Mouse (Mus musculus) spleen, postnatal 10 days (tissue): ENCODE data around the gene Phyh.
"Not testable (repeated sequence)": the region's sequence is repeated elsewhere in the genome, so short reads cannot be mapped to it uniquely, and the experiment has no call there.

Experiments used
- DNase-seq, 2 experiments: peaks; one replicate each; pipeline ENCODE4 v3.0.0; 2021 to 2022; ENCODE audit warnings: low spot score in 2 of 2

Phyh gene

DNA sequence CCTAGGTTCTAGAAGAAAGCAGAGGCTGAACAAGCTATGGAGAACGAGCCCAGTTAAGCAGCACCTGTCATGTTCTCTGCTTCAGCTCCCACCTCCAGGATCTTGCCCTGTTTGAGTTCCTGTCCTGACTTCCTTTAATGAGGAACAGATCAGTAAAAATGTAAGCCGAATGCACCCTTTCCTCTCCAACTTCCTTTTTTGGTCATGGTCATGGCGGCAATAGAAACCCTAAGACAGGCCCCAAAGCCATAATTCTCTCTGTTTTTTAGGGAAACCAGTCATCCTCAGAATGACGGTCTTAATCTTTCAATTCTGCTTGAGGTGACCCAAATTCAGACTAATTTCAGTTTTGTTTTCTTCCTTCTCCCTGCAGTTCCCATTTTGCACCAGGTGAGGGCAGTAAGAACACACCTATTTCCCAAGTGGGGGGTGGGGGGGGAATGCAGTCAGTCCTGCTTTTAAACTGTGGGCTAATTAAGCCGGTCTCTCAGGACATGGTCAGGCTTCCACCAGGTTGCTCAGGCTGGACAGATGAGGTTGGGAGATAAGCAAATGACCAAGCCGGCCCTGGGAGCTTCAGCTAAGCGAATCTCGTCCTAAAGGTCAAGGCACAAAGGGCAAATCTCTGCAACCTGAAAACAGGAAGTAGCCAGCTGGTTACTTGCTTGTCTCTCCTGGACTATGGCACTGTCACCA lies 1.3 kb upstream of the Phyh start:
- peak; percentile 49 to 61 for DNase-seq

DNA sequence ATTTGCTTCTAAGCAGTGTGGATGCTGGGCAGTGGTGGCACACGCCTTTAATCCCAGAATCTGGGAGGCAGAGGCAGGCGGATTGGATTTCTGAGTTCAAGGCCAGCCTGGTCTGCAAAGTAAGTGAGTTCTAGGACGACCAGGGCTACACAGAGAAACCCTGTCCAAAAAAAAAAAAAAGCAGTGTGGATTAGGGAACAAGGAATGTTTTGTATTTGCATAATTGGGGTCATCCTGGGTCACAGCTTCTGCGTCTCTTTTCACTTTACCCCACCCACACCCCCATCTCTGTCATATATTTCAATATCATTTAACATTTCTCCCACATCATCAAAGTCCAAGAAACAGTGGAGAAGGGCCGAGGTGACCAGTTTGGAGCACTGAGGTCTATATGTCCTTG lies 2.2 kb downstream of the Phyh start:
- DNase-seq = no peak

DNA sequence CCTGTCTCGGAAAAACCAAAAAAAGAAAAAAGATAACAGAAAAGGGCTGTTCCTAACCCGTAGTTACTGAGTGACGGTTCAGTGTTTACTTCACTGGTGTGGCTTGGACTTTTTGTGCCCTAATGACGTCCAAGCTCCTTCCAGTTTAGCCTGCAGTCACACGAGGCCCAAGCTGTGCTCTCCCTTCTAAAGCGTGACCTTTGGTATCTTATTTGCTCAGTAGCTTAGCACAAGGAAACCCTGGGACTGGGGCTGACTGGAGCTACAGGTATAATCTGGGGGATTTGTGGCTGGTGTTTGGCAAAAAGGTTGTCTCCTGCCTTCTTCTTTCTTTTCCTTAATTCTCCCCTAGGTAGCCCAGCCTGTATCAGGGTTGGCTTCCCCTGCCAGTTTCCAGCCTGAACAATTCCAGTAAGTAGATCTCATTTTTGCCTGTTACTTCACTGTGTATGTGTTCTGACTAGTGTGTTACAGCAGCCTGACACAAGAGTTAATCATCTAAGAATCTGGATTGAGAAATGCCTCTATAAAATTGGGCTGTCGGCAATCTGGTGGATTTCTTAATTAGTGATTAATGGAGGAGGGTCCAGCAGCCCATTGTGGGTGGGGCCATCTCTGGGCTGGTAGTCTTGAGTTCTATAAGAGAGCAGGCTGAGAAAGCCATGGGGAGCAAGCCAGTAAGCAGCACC lies 3.8 kb downstream of the Phyh start:
- no peak for DNase-seq

DNA sequence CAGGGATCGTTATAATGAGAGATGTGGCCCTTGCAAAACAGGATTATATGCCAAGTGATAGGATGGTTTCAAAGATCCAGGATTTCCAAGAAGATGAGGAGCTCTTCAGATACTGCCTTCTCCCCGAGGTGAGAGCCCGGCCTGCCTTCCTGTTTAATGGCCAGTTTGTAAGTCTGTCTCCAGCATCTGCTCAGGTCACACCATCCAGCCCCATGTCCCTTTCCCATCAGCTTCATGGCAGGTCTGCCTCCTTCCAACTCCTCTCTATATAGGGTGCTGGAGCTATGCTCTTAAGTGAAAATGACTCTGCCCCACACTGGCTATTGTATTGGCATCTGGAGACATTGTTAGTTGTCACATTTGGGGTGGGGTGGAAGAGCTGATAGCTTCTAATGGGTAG lies 8.6 kb downstream of the Phyh start:
- no peak for DNase-seq

DNA sequence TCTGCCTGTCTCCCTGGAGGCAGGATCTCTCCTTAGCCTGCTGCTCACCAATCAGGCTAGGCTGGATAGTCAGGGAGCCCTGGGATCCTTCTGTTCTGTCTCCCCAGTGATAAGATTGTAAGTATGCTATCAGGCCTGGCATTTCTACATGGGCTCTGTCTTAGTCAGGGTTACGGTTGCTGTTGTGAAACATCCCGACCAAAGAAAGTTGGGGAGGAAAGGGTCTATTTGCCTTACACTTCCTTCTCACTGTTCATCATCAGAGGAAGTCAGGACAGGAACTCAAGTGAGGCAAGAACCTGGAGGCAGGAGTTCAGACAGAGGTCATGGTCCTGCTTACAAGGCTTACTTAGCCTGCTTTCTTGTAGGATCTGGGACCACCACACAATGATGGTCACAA lies 10.4 kb downstream of the Phyh start:
- no peak for DNase-seq

DNA sequence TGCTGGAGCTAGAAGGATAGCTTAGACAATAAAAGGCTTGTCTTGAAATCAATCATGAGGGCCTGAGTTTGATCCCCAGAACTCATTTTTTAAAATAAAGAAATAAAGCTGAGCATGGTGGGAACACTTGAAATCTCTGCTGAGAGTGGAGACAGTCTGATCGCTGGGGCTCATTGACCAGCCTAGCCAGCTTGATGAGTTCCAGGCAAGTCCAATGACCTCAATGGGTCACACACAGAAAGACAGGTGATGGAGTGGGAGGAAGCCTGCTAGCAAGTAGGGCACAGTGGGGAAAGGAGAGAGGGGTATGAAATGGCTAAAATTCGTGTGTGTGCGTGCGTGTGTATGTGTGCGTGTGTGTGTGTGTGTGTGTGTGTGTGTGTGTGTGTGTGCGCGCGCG lies 15.7 kb downstream of the Phyh start:
- no peak for DNase-seq

DNA sequence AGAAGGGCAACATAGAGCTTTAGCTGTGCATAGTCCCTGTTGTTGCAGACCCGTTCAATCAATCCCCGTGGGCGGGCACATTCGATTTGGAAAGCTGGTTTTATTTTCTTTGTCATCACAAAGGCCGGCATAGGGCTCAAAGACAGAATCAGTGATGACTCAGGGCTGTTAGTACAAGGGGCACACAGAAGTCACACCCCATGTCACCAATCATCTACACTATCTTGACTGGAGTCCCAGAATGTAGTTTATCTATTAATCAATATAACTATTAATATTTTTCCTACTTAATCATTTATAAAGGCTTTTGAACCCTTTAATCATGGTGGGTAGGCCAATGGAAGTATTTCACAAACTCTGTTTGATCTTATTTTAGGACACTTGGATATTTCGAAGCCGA lies 19.1 kb downstream of the Phyh start:
- DNase-seq = no peak

DNA sequence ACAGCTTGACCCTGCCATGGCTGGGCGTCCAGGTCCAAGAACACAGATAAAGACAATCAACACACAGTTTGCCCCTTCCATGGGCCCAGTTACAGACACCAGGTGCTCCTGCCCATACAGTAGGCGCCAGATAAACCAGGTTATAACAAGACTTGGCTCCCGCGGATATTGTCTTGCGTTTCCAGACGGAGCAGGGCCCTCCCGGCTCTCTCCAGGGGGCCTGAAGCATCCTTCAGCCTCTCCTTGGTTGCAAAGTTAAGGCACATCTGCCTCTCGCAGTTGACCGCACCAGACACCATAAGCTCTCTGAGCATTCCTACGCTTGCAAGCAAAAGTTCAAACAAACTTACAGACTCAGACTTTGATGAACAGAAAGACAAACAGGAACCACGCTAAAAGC lies 22.0 kb downstream of the Phyh start:
- DNase-seq = no peak

DNA sequence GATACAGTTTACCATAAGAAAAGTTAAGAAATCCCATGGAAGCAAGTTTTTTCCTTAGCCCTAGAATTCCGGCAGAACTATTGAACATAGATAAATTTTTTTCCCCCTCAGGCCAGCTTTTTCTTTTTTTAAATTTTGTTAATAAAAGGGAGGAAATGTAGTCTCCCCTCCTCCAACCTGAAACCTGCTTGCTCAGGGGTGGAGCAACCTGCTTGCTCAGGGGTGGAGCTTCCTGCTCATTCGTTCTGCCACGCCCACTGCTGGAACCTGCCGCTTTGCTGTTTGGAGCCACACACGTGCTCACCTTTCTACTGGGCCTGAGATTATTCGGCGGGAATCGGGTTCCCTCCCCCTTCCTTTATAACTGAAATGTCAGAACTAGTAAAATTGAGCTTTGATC lies 30.9 kb downstream of the Phyh start:
- DNase-seq = not testable (repeated sequence)

DNA sequence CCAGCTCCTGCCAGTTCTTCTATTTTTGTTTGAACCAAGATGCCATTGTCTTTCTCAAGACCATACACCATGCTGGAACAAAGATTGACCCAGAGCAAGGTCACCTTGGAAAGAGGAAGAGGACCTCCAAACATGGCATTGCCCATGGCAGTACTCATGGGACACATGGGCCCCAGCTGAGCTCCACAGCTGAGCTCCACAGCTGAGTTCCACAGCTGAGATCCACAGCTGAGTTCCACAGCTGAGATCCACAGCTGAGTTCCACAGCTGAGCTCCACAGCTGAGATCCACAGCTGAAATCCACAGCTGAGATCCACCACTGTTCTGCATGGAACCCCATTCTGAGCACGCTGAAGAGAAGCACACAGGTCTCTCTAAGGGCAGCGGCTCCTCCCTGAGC lies 32.2 kb downstream of the Phyh start:
- DNase-seq = no peak

DNA sequence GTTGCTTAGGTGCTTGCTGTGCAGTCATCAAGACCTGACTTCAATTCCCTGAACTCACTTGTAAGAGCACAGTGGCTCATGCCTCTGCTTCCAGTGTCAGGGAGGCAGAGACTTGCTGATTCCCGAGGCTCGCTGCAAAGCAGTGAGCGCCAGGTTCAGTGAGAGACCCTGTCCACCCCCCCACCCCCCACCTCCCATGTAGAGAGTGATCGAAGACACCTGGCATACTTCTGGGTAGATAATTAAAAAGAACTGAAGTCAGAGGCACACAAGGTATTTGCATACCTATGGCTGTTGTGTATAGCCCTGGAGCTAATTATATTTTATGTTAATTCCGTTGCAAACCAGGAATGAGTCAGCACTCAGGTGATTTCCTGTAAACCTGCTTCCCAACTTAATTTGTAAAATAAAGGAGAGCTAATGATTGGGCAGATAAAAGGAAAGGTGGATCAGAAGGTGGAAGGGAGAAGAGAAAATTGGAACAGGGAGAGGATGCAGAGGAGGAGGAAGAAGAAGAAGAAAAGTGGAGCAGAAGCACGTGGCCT lies 35.5 kb downstream of the Phyh start:
- DNase-seq = no peak

DNA sequence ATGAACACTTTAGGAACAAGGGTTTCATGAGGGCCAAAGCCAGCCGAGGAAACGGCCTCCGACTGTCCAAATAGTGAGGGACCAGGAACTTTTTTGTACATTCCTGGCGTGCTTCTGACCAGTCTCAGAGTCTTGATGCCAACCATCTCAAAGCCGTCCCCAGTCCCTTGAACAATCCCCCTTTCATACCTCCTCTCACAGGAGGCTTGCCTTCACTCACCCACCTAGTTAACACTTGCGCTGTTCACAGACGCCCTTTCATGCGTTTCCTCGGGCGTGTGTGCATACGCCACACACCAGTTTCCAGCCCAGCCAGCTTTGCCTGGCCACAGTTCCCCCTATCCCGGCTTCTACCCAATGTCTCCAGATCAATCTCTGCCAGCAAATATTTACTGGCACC lies 39.2 kb downstream of the Phyh start:
- DNase-seq = no peak

DNA sequence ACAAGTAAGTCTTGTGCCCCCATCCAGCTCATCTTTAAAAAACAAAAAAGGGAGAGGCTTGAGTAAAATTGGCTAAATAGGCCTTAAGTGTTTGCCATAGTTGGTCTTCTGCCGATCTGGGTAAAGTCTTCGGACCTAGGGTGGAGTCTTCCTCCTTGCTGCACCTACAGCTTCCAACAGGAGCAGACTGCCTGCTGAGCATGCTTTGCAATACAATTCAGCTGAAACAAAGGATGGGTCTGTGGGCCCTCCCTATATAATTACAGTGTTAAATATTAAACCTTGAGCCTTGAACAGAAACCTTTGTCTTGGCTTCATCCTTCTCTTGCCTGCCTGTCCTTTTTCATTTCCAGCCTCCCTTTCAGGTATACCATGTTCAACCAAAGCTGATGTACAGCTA lies 49.0 kb downstream of the Phyh start:
- no peak for DNase-seq

DNA sequence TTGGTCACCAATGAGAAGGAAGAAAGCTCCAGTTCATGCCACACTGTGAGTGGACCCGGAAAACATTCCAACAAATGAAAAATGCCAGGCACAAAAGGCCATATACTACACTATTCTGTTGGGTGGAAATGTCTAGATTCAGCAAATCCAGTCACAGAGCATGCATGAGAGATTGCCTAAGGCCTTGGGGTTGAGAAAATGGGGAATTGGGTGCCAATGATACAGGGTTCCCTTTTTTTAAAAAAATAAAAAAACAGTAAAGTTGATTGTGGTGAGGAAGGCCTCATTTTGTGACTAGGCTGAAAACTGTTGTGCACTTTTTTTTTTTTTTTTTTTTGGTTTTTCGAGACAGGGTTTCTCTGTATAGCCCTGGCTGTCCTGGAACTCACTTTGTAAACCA lies 50.3 kb downstream of the Phyh start:
- DNase-seq = no peak

DNA sequence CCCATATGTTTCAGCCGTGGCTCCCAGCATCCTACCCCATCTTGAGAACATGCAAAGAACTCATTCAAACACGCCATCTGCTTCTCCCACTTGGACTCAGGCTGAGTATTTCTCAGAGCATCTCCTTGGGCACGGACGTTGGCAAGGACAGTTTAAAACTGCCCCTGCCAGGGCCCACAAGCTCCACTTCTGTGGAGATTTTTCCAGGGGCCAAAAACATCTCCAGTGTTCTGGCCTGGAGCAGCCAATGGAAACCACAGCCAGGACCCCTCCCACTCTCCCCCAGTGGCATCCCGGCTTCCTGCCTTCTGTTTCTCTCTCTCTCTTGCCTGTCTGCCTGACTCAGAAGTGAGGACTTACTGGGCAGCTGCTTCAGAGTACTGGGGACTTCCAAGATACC lies 57.0 kb downstream of the Phyh start, which contains the start of gene Ucma:
Gene Ucma, plus strand, starts transcription at position 316 of the 400 bp plus-strand sequence.
- DNase-seq = no peak

DNA sequence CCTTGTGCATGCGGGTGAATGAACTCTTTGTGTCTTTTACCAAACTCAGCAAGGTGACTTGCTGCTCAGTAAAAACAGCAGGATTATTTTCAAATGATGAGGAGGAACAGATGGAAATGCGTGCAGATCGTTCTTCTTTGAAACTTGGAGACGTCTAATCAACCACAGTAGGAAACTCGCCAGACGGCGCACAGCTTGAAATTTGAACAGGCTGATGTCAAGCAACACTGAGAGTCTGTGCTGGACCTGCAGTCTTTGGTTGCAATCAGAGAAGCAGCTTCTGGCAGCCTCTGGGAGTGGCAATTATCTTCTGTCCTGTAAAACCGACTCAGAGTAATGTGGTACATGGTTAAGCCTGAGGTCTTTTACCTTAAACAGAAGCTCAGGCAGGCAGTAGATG lies 59.3 kb downstream of the Phyh start:
- DNase-seq = no peak

DNA sequence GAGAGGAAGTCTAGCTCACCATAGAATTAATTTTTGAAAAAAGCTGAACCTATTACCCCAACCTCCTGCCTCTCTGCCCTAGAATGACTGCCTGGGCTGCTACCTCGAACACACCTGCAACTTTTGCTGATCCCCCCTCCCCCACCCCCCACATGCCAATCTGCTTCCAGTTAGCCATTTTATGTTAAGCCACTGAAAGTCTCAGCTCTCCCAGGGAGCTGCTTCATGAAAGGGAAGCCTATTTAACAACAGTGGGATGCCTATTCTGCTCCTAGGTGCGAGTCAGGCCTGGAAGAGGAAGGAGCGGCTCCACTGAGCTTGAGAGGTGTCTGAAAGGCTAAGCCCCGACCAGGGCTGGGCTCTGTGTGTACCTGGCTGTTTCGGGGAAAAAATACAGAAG lies 65.2 kb downstream of the Phyh start:
- no peak for DNase-seq

DNA sequence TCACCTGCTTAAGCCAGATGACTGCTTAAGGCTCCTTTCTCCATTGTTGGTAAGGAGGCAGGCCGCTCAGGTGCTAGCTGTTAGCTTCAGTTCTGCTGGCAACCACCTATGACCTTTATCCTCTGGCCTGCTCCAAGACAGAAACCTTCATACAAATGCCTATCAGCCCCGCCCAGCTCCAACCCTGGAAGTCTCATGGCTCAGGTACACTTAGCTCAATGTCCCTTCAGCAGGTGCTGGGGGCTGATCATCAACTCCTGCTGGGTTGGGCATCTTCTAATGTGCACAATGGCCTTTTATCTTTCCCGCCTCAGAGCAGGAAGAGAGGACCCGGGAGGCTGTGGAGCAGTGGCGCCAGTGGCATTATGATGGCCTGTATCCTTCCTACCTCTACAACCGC lies 66.2 kb downstream of the Phyh start:
- DNase-seq = no peak

DNA sequence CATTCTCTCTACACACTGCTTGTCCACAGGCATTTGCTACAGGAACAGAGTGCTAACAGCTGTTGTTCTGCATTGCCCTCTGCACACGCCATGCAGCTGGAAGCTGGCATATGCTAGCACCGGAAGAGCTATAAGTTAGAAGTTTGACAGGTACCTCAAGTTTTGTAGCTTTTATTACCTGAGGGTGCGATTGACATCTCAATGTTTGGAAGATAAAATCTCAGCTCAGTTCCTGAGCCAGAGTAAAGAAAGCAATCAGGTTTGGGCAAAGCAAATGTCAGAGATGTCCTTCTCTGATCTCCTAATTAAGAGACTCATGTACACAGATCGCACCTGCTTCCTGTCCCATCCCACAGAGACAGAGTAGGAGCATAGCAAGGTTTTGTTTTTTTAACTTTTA lies 68.0 kb downstream of the Phyh start:
- no peak for DNase-seq

DNA sequence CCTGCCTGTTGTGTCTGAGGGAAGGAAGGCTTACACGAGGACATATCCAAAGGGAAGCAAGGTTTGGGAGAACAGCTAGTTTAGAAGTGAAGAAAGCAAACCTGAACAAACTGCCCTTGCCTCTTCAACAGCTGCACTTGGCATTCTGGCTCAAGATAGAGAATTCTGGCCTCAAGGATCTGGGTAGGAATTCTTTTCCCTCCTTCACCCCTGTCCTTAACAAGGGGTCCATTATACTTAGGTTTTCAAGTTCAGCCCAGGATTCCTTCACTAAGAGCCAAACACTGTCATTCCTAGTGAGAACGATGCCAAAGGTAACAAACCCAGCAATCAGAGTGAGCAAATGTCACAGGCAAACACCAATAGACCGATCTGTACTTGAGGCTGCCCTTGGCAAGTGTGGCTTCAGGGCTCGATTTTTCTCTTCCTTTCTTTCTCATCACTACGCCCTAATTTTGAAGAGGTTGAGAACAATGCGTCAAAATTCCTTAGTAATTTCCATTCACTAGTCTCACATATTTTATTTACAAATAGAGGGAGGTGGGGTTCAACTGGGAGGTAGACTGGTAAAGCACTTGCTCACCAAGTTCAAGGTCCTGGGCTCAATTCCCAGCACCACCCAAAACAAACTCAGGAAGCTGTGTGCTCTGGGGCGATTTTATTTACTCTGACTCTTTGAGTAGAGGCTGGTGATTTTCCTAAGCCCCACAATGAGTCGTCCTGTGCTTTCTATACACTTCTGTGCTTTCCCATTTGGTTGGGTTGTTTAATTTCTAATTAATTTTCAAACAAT lies 68.8 kb downstream of the Phyh start:
- DNase-seq = no peak
